Mouse (Mus musculus) lung, embryonic 14.5 days (tissue): ENCODE data around the gene Ccdc142. TPM values are rescaled to one million over a fixed set of nuclear protein-coding genes. Genes with fewer than 3 reads are reported as not detected.
A peak's percentile ranks its signal among the peaks of the same experiment; 100 is the strongest.

ENCODE experiments used
- ATAC-seq: fragments of 200-750 bp; cut with Nextera tagmentation; 2 replicates; pipeline ENCODE4 v1.8.0; 2017; ENCODE audit warnings: mild to moderate bottlenecking, moderate TSS enrichment, moderate library complexity; ENCODE audit not compliant: insufficient read depth
- DNase-seq: peaks from one replicate; pipeline ENCODE4 v3.0.0-alpha.2; 2015
- H3K27ac ChIP-seq: fragments of 300-500 bp; sonication (generic); 2 replicates; pipeline ENCODE4 v1.5.1; 2014; ENCODE audit warnings: low read depth, mild to moderate bottlenecking, moderate library complexity
- H3K27me3 ChIP-seq: fragments of 300-500 bp; sonication (generic); 2 replicates; pipeline ENCODE4 v1.6.1; 2014; ENCODE audit warnings: low read length, control low read depth; ENCODE audit not compliant: insufficient read depth
- H3K36me3 ChIP-seq: fragments of 300-500 bp; sonication (generic); 2 replicates; pipeline ENCODE4 v1.6.1; 2014; ENCODE audit warnings: control low read depth; ENCODE audit not compliant: insufficient read depth
- H3K4me1 ChIP-seq: fragments of 300-500 bp; sonication (generic); 2 replicates; pipeline ENCODE4 v1.6.1; 2014; ENCODE audit warnings: antibody characterized with exemption, control low read depth; ENCODE audit not compliant: insufficient read depth
- H3K4me2 ChIP-seq: fragments of 300-500 bp; sonication (generic); 2 replicates; pipeline ENCODE4 v1.6.1; 2014; ENCODE audit warnings: mild to moderate bottlenecking
- H3K4me3 ChIP-seq: fragments of 300-500 bp; sonication (generic); 2 replicates; pipeline ENCODE4 v1.5.1; 2014; ENCODE audit warnings: low read depth, low read length
- H3K9ac ChIP-seq: fragments of 300-500 bp; sonication (generic); 2 replicates; pipeline ENCODE4 v1.6.1; 2014
- H3K9me3 ChIP-seq: fragments of 300-500 bp; sonication (generic); 2 replicates; pipeline ENCODE4 v1.6.1; 2016; ENCODE audit warnings: low read depth, low read length, control low read depth
- CTCF ChIP-seq: IDR thresholded peaks from 2 replicates; pipeline ENCODE4 v1.5.1; 2016; ENCODE audit warnings: antibody characterized with exemption, low read depth
- WGBS: fragments of 180-500 bp; shearing (Covaris S2); extraction: QIAGEN DNeasy Blood & Tissue Kit; methylation state at CpG from one replicate; pipeline ENCODE4 v1.1.7; 2014; 5-methylcytosine and 5-hydroxymethylcytosine counted together
- polyA plus RNA-seq: library from polyadenylated mRNA; unstranded; fragments of >200 nt; fragmentation: Nextera tagmentation; extraction: Ambion mirVana; gene quantifications from 2 replicates; pipeline ENCODE4 v1.2.1, GENCODE M21; 2014

Gene Ccdc142
- polyA plus RNA-seq, 1 experiment from 2014 or later: 3.0 TPM

GRCm38 (mm10) chr6:83095968-83096367 is 5.4 kb upstream of the Ccdc142 start:
- no peaks in the 10 kb centered on the region for H3K36me3 ChIP-seq

GRCm38 (mm10) chr6:83098411-83098810 is 3.0 kb upstream of the Ccdc142 start:
- no peak for DNase-seq
- WGBS: 78% methylated on average over 2 of the region's 2 CpGs
- no peak overlapping the region for H3K9ac ChIP-seq
- H3K36me3 ChIP-seq: no peaks in the 10 kb centered on the region
- H3K4me2 ChIP-seq: no peak overlapping the region
- H3K27me3 ChIP-seq: no peaks in the 10 kb centered on the region
- peaks cover 7% of the 10 kb centered on the region; the same call in 1 of the 2 replicates for H3K4me1 ChIP-seq
- H3K27ac ChIP-seq: no peak overlapping the region
- ATAC-seq: no peak
- no peak for TF ChIP-seq CTCF
- H3K4me3 ChIP-seq: no peak overlapping the region
- no peaks in the 10 kb centered on the region for H3K9me3 ChIP-seq

More at GRCm38 (mm10) chr6:83095968-83096367, 5.4 kb upstream of the Ccdc142 start:
- no peak for TF ChIP-seq CTCF
- WGBS: 33% methylated on average over 6 of the region's 6 CpGs
- Histone ChIP-seq H3K27ac (no peak overlapping the region), H3K4me2 (no peak overlapping the region), H3K27me3 (no peaks in the 10 kb centered on the region), H3K4me3 (no peak overlapping the region), H3K4me1 (no peaks in the 10 kb centered on the region), H3K9ac (no peak overlapping the region), H3K9me3 (no peaks in the 10 kb centered on the region)
- ATAC-seq (no peak), DNase-seq (no peak)

- ATAC-seq (peak; percentile 84), DNase-seq (peak; percentile 80)
- Histone ChIP-seq H3K27ac (peak overlapping the region; percentile 80), H3K27me3 (no peaks in the 10 kb centered on the region), H3K36me3 (peaks cover 7% of the 10 kb centered on the region; the same call in 1 of the 2 replicates), H3K9ac (peak overlapping the region; percentile 76), H3K4me3 (peak overlapping the region; percentile 80), H3K4me1 (peaks cover 7% of the 10 kb centered on the region; the same call in 1 of the 2 replicates), H3K9me3 (no peaks in the 10 kb centered on the region), H3K4me2 (peak overlapping the region; percentile 100)
- TF ChIP-seq CTCF: peak; percentile 45
- under 1% methylated on average over 68 of the region's 74 CpGs for WGBS
These were observed 521 bp downstream of the Ccdc142 start for GRCm38 (mm10) chr6:83101688-83102556.

- H3K27me3 ChIP-seq: no peaks in the 10 kb centered on the region
- H3K4me1 ChIP-seq: peaks cover 7% of the 10 kb centered on the region; the same call in 1 of the 2 replicates
- ATAC-seq (no peak), DNase-seq (no peak)
- no peak for TF ChIP-seq CTCF
- H3K9me3 ChIP-seq: no peaks in the 10 kb centered on the region
- H3K27ac ChIP-seq: no peak overlapping the region
- peak overlapping the region; percentile 100 for H3K4me2 ChIP-seq
- H3K4me3 ChIP-seq: no peak overlapping the region
- peaks cover 9% of the 10 kb centered on the region; the same call in 1 of the 2 replicates for H3K36me3 ChIP-seq
- no peak overlapping the region for H3K9ac ChIP-seq
- WGBS: 43% methylated on average over 11 of the region's 11 CpGs
These were observed 1.8 kb downstream of the Ccdc142 start for GRCm38 (mm10) chr6:83103130-83103650.

GRCm38 (mm10) chr6:83104158-83104557 is 2.8 kb downstream of the Ccdc142 start:
- no peak overlapping the region for H3K4me3 ChIP-seq
- 71% methylated on average over 4 of the region's 4 CpGs for WGBS
- H3K4me2 ChIP-seq: no peak overlapping the region
- H3K27me3 ChIP-seq: no peaks in the 10 kb centered on the region
- TF ChIP-seq CTCF: no peak
- no peaks in the 10 kb centered on the region for H3K9me3 ChIP-seq
- no peak overlapping the region for H3K9ac ChIP-seq
- ATAC-seq: no peak
- H3K27ac ChIP-seq: no peak overlapping the region
- DNase-seq: no peak
- H3K36me3 ChIP-seq: peaks cover 9% of the 10 kb centered on the region; the same call in 1 of the 2 replicates
- H3K4me1 ChIP-seq: peaks cover 9% of the 10 kb centered on the region; the same call in 1 of the 2 replicates

- H3K9ac ChIP-seq: peak overlapping the region; percentile 88
- peak overlapping the region; percentile 85 for H3K4me2 ChIP-seq
These were observed 6.4 kb downstream of the Ccdc142 start for GRCm38 (mm10) chr6:83107566-83108400.

More at GRCm38 (mm10) chr6:83107566-83108400, 6.4 kb downstream of the Ccdc142 start:
- peak overlapping the region; percentile 73 for H3K4me3 ChIP-seq
- H3K36me3 ChIP-seq: peaks cover 16% of the 10 kb centered on the region; the same call in 1 of the 2 replicates
- H3K4me1 ChIP-seq: peaks cover 10% of the 10 kb centered on the region; the same call in 1 of the 2 replicates
- TF ChIP-seq CTCF: peak; percentile 90
- DNase-seq (peak; percentile 86), ATAC-seq (peak; percentile 31; the same call in 1 of the 2 replicates)
- WGBS: 39% methylated on average over 13 of the region's 13 CpGs
- no peaks in the 10 kb centered on the region for H3K27me3 ChIP-seq
- H3K27ac ChIP-seq: 0 out of 2 replicates have a peak overlapping the region, but pooled peaks have one; percentile 85
- H3K9me3 ChIP-seq: no peaks in the 10 kb centered on the region
